Mouse (Mus musculus) neural tube, embryonic 14.5 days (tissue): ENCODE results near the gene Gm20695. TPM values are rescaled to one million over a fixed set of nuclear protein-coding genes. Genes with fewer than 3 reads are reported as not detected.

Experiments used
- ATAC-seq: fragments of 200-750 bp; cut with Nextera tagmentation; 2 replicates; pipeline ENCODE4 v1.8.0; 2017; ENCODE audit warnings: low read depth, mild to moderate bottlenecking, moderate TSS enrichment, moderate library complexity
- H3K27ac ChIP-seq: fragments of 300-500 bp; sonication (generic); 2 replicates; pipeline ENCODE4 v1.5.1; 2014; ENCODE audit warnings: low read depth, mild to moderate bottlenecking, control low read depth, low read length, moderate library complexity, mixed read lengths
- H3K27me3 ChIP-seq: fragments of 300-500 bp; sonication (generic); 2 replicates; pipeline ENCODE4 v1.6.1; 2014; ENCODE audit warnings: low read length; ENCODE audit not compliant: control insufficient read depth, insufficient read depth
- H3K36me3 ChIP-seq: fragments of 300-500 bp; sonication (generic); 2 replicates; pipeline ENCODE4 v1.6.1; 2014; ENCODE audit warnings: low read length, mixed read lengths; ENCODE audit not compliant: control insufficient read depth, insufficient read depth
- H3K4me1 ChIP-seq: fragments of 300-500 bp; sonication (generic); 2 replicates; pipeline ENCODE4 v1.6.1; 2014; ENCODE audit warnings: low read length; ENCODE audit not compliant: control insufficient read depth, insufficient read depth
- H3K4me2 ChIP-seq: fragments of 300-500 bp; sonication (generic); 2 replicates; pipeline ENCODE4 v1.6.1; 2014; ENCODE audit warnings: mild to moderate bottlenecking, low read depth, low read length, control low read depth
- H3K4me3 ChIP-seq: fragments of 300-500 bp; sonication (generic); 2 replicates; pipeline ENCODE4 v1.5.1; 2014; ENCODE audit warnings: low read depth, low read length, control low read depth, mixed read lengths
- H3K9ac ChIP-seq: fragments of 300-500 bp; sonication (generic); replicated peaks from 2 replicates; pipeline ENCODE4 v1.6.1; 2014; ENCODE audit warnings: low read depth, mild to moderate bottlenecking, control low read depth, low read length, mixed read lengths
- H3K9me3 ChIP-seq: fragments of 300-500 bp; sonication (generic); 2 replicates; pipeline ENCODE4 v1.6.1; 2016; ENCODE audit warnings: low read length; ENCODE audit not compliant: control insufficient read depth
- WGBS: fragments of 180-500 bp; shearing (Covaris S2); extraction: QIAGEN DNeasy Blood & Tissue Kit; methylation state at CpG from one replicate; pipeline ENCODE4 v1.1.7; 2014; 5-methylcytosine and 5-hydroxymethylcytosine counted together
- microRNA-seq: library from miRNA; unstranded; fragments of <30 nt; microRNA quantifications from one replicate; pipeline ENCODE4, GENCODE M21; 2016
- polyA plus RNA-seq: library from polyadenylated mRNA; unstranded; fragments of >200 nt; fragmentation: Nextera tagmentation; extraction: Ambion mirVana; gene quantifications from 2 replicates; pipeline ENCODE4 v1.2.1, GENCODE M21; 2014

Gm20695 gene
- polyA plus RNA-seq, 1 experiment from 2014 or later: 4.0 TPM

DNA sequence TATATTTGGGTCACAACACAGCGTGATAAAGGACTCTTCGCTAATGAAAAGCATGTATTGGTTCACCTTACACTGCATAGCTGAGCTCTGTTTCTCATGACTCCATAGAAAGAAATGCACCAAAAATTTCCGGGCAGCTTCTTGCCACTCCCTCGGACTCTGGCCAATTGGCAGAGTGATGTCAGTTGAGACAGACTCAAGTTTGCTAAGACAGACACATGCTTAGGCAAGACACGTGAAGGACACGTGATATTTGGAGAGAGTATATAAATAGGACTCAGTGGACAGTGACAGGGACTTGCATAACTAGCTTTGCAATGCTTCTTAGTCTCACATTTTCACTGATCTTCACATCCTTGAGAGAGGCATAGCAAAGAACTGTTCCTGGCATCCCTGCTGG lies 71.9 kb downstream of the Gm20695 start:
- H3K27ac ChIP-seq: no peak overlapping the region
- H3K4me1 ChIP-seq: no peaks in the 10 kb centered on the region
- H3K4me2 ChIP-seq: no peak overlapping the region
- no peaks in the 10 kb centered on the region for H3K9me3 ChIP-seq
- no peaks in the 10 kb centered on the region for H3K36me3 ChIP-seq
- 89% methylated on average over 6 of the region's 6 CpGs for WGBS
- no peaks in the 10 kb centered on the region for H3K27me3 ChIP-seq
- no peak overlapping the region for H3K9ac ChIP-seq
- ATAC-seq: no peak
- no peak overlapping the region for H3K4me3 ChIP-seq

GRCm38 (mm10) chr16:3959261-3959660 lies 74.8 kb downstream of the Gm20695 start:
- Histone ChIP-seq H3K27me3 (no peaks in the 10 kb centered on the region), H3K27ac (no peak overlapping the region), H3K4me3 (no peak overlapping the region), H3K9ac (no peak overlapping the region), H3K4me1 (no peaks in the 10 kb centered on the region), H3K36me3 (no peaks in the 10 kb centered on the region), H3K9me3 (no peaks in the 10 kb centered on the region), H3K4me2 (no peak overlapping the region)
- WGBS: 77% methylated on average over 2 of the region's 2 CpGs
- ATAC-seq: no peak

GRCm38 (mm10) chr16:3964990-3965389 lies 80.5 kb downstream of the Gm20695 start:
- Histone ChIP-seq H3K27ac (no peak overlapping the region), H3K4me3 (no peak overlapping the region), H3K9ac (no peak overlapping the region), H3K4me2 (no peak overlapping the region), H3K36me3 (no peaks in the 10 kb centered on the region), H3K27me3 (no peaks in the 10 kb centered on the region), H3K9me3 (no peaks in the 10 kb centered on the region), H3K4me1 (no peaks in the 10 kb centered on the region)
- ATAC-seq: no peak
- 87% methylated on average over 10 of the region's 10 CpGs for WGBS

DNA sequence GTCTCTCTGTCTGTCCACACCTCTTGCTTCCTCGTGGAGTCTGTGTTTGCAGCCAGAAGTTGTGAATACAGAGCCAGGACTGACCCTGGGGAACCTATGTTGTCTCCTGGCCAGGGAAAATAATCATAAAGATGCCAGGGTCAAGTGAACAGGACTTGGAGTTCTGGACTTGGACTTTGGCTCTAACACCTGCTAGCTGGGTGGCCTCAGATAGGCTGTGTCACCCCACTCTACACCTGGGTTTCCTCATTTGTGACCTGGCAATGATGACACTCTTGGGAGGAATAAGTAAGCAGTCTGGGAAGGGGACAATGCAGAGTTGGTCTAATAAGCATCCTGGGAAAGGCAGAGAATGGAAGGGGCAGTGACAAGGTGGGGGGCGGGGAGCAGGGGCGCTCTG lies 81.1 kb downstream of the Gm20695 start:
- Histone ChIP-seq H3K4me1 (no peaks in the 10 kb centered on the region), H3K27ac (no peak overlapping the region), H3K27me3 (no peaks in the 10 kb centered on the region), H3K36me3 (no peaks in the 10 kb centered on the region), H3K4me3 (no peak overlapping the region), H3K9me3 (no peaks in the 10 kb centered on the region), H3K9ac (no peak overlapping the region), H3K4me2 (no peak overlapping the region)
- no peak for ATAC-seq
- 94% methylated on average over 3 of the region's 3 CpGs for WGBS

Small RNA genes within 50 kb of the gene (microRNA-seq; reads per million reads assigned to microRNA genes)
- not detected for gene Gm23493

Other genes with a start within 250 kb of the Gm20695 start
- not detected in 2 replicates for gene Mefv, start 166.6 kb upstream of the Gm20695 start, polyA plus RNA-seq
- gene Zfp263, start 140.6 kb upstream of the Gm20695 start, polyA plus RNA-seq: 30.1 and 39.2 TPM in 2 replicates
- not detected in 2 replicates for gene Olfr15, start 53.8 kb upstream of the Gm20695 start, polyA plus RNA-seq
- gene Zfp174, start 37.4 kb upstream of the Gm20695 start, polyA plus RNA-seq: 3.0 TPM in 2 replicates
- gene Naa60, start 12.3 kb upstream of the Gm20695 start, polyA plus RNA-seq: 100 and 109 TPM in 2 replicates
- 21.6 and 21.8 TPM in 2 replicates for gene Zfp597, start 87 bp upstream of the Gm20695 start, polyA plus RNA-seq
- 10.8 and 12.6 TPM in 2 replicates for gene 1700037C18Rik, start 24.0 kb downstream of the Gm20695 start, polyA plus RNA-seq
- 40.5 and 46.6 TPM in 2 replicates for gene Cluap1, start 24.2 kb downstream of the Gm20695 start, polyA plus RNA-seq
- 1.0 and 1.5 TPM in 2 replicates for gene Nlrc3, start 92.0 kb downstream of the Gm20695 start, polyA plus RNA-seq
- 38.0 and 38.8 TPM in 2 replicates for gene Slx4, start 119.1 kb downstream of the Gm20695 start, polyA plus RNA-seq
- gene Dnase1, start 152.3 kb downstream of the Gm20695 start, polyA plus RNA-seq: 7.4 and 8.6 TPM in 2 replicates
- gene Trap1, start 193.2 kb downstream of the Gm20695 start, polyA plus RNA-seq: 54.3 TPM in 2 replicates